Mouse (Mus musculus) lung, adult 2 months (tissue): ENCODE results near the gene 4930523C07Rik.

Experiments
- CTCF ChIP-seq: fragments of 200-500 bp; IDR thresholded peaks from 2 replicates; pipeline ENCODE4 v1.5.1; 2011; ENCODE audit warnings: mild to moderate bottlenecking, low read length, control low read depth; ENCODE audit not compliant: insufficient read depth
- POLR2A ChIP-seq: fragments of 200-500 bp; IDR thresholded peaks from 2 replicates; pipeline ENCODE4 v1.6.1; 2011; ENCODE audit warnings: low read depth, mild to moderate bottlenecking, control low read depth, low read length, borderline replicate concordance; ENCODE audit errors: extremely low read depth

DNA sequence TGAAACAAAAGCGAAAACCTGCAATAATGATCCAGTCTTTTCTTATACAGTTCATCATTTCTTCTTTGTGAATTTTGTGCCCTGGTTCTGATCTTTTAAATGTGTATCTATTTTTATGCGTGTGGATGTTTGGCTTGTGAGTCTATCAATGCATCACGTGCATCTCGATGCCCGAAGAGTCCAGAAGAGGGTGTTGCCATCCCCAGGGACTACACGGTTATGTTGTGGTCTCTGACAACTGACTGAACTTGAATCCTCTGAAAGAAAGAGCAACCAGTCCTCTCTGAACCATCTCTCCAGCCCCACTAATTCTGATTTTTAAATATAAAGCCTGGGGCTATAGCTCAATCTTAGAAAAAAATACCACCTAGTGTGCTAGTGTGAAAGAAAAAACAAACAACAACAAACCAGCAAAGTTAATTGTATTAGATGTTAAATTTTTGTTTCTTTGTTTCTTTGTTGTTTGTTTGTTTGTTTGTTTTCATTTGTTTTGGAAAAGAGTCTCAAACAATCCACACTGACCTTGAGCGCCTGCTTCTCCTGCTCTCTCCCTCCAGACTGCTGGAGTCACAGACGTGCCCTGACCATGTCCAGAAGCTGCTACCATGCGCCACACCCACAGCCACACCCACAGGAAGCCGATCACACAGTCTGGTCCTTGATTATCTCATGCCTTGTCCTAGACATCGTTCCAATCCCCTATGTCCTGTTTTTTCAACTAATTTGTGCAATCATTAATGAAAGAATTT is 18.9 kb upstream of the 4930523C07Rik start:
- TF ChIP-seq POLR2A (no peak), CTCF (no peak)
